Mouse (Mus musculus): ENCODE data around the gene Cnksr3. TPM values are rescaled to one million over a fixed set of nuclear protein-coding genes. Genes with fewer than 3 reads are reported as not detected.

Cnksr3 gene
- polyA plus RNA-seq, 1 experiment from 2014 or later: 2.7 TPM

DNA sequence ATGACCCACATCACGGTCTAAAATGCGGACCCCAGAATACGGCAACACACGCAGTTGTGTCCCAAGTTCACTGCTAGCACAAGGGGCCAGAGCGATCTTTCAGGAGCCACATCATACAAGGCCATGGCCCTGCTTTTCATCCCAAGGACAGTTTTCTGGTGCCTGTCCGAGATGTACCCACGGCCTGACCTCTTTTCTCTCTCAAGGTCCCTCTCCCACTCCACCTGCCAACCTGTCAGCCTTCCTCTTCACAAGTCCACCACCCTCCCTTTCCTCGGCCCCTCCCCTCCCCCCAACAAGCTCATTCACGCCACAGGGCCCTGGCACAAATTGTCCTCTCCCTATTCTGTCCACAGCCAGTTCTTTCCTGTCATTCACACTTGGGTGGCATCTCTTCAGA is 9.5 kb downstream of the Cnksr3 start:
- no peaks in the 10 kb centered on the region for H3K27me3 ChIP-seq (ENCODE audit: control insufficient read depth, insufficient read depth, low read length)
- H3K4me3 ChIP-seq (replicated peaks; ENCODE audit: low read depth, low read length): no peak overlapping the region
- 92% methylated on average over 9 of the region's 9 CpGs for WGBS
- DNase-seq (no peak), ATAC-seq (ENCODE audit: low FRiP score, low TSS enrichment) (no peak)
- H3K4me1 ChIP-seq (ENCODE audit: control insufficient read depth, insufficient read depth, low read length): no peaks in the 10 kb centered on the region
- no peaks in the 10 kb centered on the region for H3K9me3 ChIP-seq (ENCODE audit: control insufficient read depth, low read length)
- no peak overlapping the region for H3K9ac ChIP-seq (replicated peaks; ENCODE audit: low read length)
- no peaks in the 10 kb centered on the region for H3K36me3 ChIP-seq (ENCODE audit: control insufficient read depth, insufficient read depth, low read length)
- H3K27ac ChIP-seq (replicated peaks; ENCODE audit: low read depth, low read length): no peak overlapping the region
- no peak overlapping the region for H3K4me2 ChIP-seq (ENCODE audit: low read length)

GRCm38 (mm10) chr10:7200665-7201064 is 11.4 kb downstream of the Cnksr3 start:
- H3K9me3 ChIP-seq (ENCODE audit: control insufficient read depth, low read length): no peaks in the 10 kb centered on the region

DNA sequence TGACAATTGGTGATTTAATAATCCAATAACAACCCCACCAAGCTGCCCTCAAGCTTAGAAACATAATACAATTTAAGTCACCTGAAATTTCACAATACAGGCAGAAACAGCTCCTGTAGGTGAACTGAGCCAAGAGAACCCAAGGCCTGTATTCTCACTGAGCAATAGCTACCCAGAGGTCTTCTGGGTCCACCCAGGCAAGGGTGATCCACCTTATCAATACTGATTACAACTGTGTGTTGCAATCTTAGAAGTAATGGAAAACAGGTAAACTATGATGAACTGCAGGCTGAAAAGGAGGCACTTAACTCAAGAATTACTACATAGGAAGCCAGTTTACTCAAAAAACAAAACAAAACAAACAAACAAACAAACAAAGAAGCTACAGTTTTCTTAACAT is 13.8 kb downstream of the Cnksr3 start:
- no peaks in the 10 kb centered on the region for H3K27me3 ChIP-seq (ENCODE audit: control insufficient read depth, insufficient read depth, low read length)
- H3K4me2 ChIP-seq (ENCODE audit: low read length): no peak overlapping the region
- peaks cover 4% of the 10 kb centered on the region; the same call in 1 of the 2 replicates for H3K4me1 ChIP-seq (ENCODE audit: control insufficient read depth, insufficient read depth, low read length)
- no peak overlapping the region for H3K4me3 ChIP-seq (replicated peaks; ENCODE audit: low read depth, low read length)
- H3K36me3 ChIP-seq (ENCODE audit: control insufficient read depth, insufficient read depth, low read length): no peaks in the 10 kb centered on the region
- no peaks in the 10 kb centered on the region for H3K9me3 ChIP-seq (ENCODE audit: control insufficient read depth, low read length)
- ATAC-seq (ENCODE audit: low FRiP score, low TSS enrichment) (no peak), DNase-seq (no peak)
- H3K27ac ChIP-seq (replicated peaks; ENCODE audit: low read depth, low read length): no peak overlapping the region
- no peak overlapping the region for H3K9ac ChIP-seq (replicated peaks; ENCODE audit: low read length)

More at GRCm38 (mm10) chr10:7200665-7201064, 11.4 kb downstream of the Cnksr3 start:
- H3K9ac ChIP-seq (replicated peaks; ENCODE audit: low read length): no peak overlapping the region
- peaks cover 4% of the 10 kb centered on the region; the same call in 1 of the 2 replicates for H3K4me1 ChIP-seq (ENCODE audit: control insufficient read depth, insufficient read depth, low read length)
- 85% methylated on average over 7 of the region's 7 CpGs for WGBS
- H3K27ac ChIP-seq (replicated peaks; ENCODE audit: low read depth, low read length): no peak overlapping the region
- ATAC-seq (ENCODE audit: low FRiP score, low TSS enrichment): no peak
- H3K4me3 ChIP-seq (replicated peaks; ENCODE audit: low read depth, low read length): no peak overlapping the region
- no peaks in the 10 kb centered on the region for H3K27me3 ChIP-seq (ENCODE audit: control insufficient read depth, insufficient read depth, low read length)
- no peak for DNase-seq
- H3K36me3 ChIP-seq (ENCODE audit: control insufficient read depth, insufficient read depth, low read length): no peaks in the 10 kb centered on the region
- H3K4me2 ChIP-seq (ENCODE audit: low read length): no peak overlapping the region

- DNase-seq (no peak), ATAC-seq (ENCODE audit: low FRiP score, low TSS enrichment) (no peak)
- H3K4me2 ChIP-seq (ENCODE audit: low read length): no peak overlapping the region
- H3K4me1 ChIP-seq (ENCODE audit: control insufficient read depth, insufficient read depth, low read length): peaks cover 4% of the 10 kb centered on the region; the same call in 1 of the 2 replicates
- H3K27me3 ChIP-seq (ENCODE audit: control insufficient read depth, insufficient read depth, low read length): no peaks in the 10 kb centered on the region
- H3K9ac ChIP-seq (replicated peaks; ENCODE audit: low read length): no peak overlapping the region
- no peaks in the 10 kb centered on the region for H3K9me3 ChIP-seq (ENCODE audit: control insufficient read depth, low read length)
- 87% methylated on average over 6 of the region's 6 CpGs for WGBS
- no peak overlapping the region for H3K4me3 ChIP-seq (replicated peaks; ENCODE audit: low read depth, low read length)
- no peak overlapping the region for H3K27ac ChIP-seq (replicated peaks; ENCODE audit: low read depth, low read length)
- no peaks in the 10 kb centered on the region for H3K36me3 ChIP-seq (ENCODE audit: control insufficient read depth, insufficient read depth, low read length)
Observed at GRCm38 (mm10) chr10:7197733-7198132, 14.3 kb downstream of the Cnksr3 start.

DNA sequence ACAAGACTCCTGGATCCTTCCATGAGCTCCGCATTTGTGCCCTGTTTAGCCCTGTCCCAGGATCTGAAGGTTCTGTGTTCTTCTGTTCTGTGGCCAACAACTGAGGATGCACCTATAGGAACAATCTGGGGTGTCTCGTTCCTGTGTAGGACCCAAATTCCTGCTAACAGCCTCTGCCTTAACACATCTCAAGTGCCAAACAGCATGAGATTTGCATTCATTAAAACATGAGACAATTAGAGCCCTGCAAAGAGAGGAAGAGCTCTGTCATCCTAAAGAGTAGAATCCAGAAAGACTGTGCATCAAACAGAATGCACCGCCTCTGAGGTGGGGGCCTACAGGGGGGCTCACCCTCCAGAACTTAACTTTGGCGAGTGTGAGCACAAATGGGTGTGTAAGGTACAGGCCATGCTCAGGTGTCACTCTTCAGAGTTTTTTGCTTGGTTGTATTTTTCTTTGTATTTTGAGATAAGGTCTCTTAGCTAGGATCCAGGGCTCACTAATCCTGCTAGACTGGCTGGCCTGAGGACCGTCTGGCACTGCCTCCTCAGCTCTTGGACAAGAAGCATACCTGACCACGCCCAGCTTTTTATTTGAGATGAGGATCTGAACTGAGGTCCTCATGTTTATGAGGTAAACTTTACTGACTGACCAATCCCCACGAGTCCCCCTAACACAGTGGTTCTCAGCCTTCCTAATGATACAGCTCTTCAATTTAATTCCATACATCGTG is 15.2 kb downstream of the Cnksr3 start:
- no peak for DNase-seq
- H3K4me1 ChIP-seq (ENCODE audit: control insufficient read depth, insufficient read depth, low read length): peaks cover 4% of the 10 kb centered on the region; the same call in 1 of the 2 replicates
- H3K9ac ChIP-seq (replicated peaks; ENCODE audit: low read length): no peak overlapping the region
- H3K9me3 ChIP-seq (ENCODE audit: control insufficient read depth, low read length): no peaks in the 10 kb centered on the region
- H3K36me3 ChIP-seq (ENCODE audit: control insufficient read depth, insufficient read depth, low read length): no peaks in the 10 kb centered on the region
- no peak overlapping the region for H3K4me3 ChIP-seq (replicated peaks; ENCODE audit: low read depth, low read length)
- no peak overlapping the region for H3K4me2 ChIP-seq (ENCODE audit: low read length)
- H3K27me3 ChIP-seq (ENCODE audit: control insufficient read depth, insufficient read depth, low read length): no peaks in the 10 kb centered on the region
- no peak overlapping the region for H3K27ac ChIP-seq (replicated peaks; ENCODE audit: low read depth, low read length)
- 73% methylated on average over 8 of the region's 8 CpGs for WGBS
- ATAC-seq (ENCODE audit: low FRiP score, low TSS enrichment): no peak

GRCm38 (mm10) chr10:7195927-7196326 is 16.1 kb downstream of the Cnksr3 start:
- Histone ChIP-seq H3K9ac (replicated peaks; ENCODE audit: low read length) (no peak overlapping the region), H3K9me3 (ENCODE audit: control insufficient read depth, low read length) (no peaks in the 10 kb centered on the region), H3K27me3 (ENCODE audit: control insufficient read depth, insufficient read depth, low read length) (no peaks in the 10 kb centered on the region), H3K4me1 (ENCODE audit: control insufficient read depth, insufficient read depth, low read length) (peaks cover 4% of the 10 kb centered on the region; the same call in 1 of the 2 replicates), H3K4me2 (ENCODE audit: low read length) (no peak overlapping the region), H3K4me3 (replicated peaks; ENCODE audit: low read depth, low read length) (no peak overlapping the region), H3K36me3 (ENCODE audit: control insufficient read depth, insufficient read depth, low read length) (no peaks in the 10 kb centered on the region), H3K27ac (replicated peaks; ENCODE audit: low read depth, low read length) (no peak overlapping the region)
- DNase-seq (no peak), ATAC-seq (ENCODE audit: low FRiP score, low TSS enrichment) (no peak)
- WGBS: 86% methylated on average over 6 of the region's 6 CpGs

DNA sequence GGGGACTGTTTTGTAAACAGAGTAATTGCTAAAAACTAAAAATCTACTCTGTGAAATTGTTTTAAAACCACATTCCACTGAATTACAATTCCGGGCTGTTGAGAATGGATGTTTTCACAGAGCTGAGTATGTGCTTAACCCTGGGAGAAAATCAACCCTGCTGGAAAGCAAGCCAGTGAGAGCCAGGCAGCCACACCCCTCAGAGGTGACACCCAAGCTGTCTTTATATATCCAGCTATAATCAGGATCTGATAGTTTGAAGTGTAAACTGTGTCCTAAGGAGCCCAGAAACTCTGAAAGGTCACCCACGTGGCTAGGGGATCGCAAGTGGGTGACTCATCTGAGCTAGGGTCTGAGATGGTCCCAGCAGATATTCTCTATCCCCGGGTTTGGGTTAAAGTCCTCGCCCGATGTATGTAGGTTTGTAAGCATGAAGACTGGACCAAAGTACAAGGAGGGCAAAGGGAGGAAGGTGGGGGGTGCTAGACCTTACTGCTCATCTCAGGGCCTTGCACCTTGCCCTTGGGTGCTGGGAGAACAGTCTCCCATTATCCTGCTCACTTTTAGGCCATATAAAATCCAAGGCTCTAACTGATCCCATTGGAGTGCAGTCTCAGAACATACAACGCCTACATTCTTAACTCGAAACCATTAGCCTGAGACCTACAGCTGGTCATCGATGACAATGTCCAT is 20.2 kb downstream of the Cnksr3 start:
- no peaks in the 10 kb centered on the region for H3K27me3 ChIP-seq (ENCODE audit: control insufficient read depth, insufficient read depth, low read length)
- H3K9me3 ChIP-seq (ENCODE audit: control insufficient read depth, low read length): no peaks in the 10 kb centered on the region
- peaks cover 2% of the 10 kb centered on the region; the same call in 1 of the 2 replicates for H3K4me1 ChIP-seq (ENCODE audit: control insufficient read depth, insufficient read depth, low read length)
- H3K9ac ChIP-seq (replicated peaks; ENCODE audit: low read length): no peak overlapping the region
- no peak overlapping the region for H3K4me2 ChIP-seq (ENCODE audit: low read length)
- ATAC-seq (ENCODE audit: low FRiP score, low TSS enrichment): no peak
- no peak overlapping the region for H3K27ac ChIP-seq (replicated peaks; ENCODE audit: low read depth, low read length)
- H3K36me3 ChIP-seq (ENCODE audit: control insufficient read depth, insufficient read depth, low read length): no peaks in the 10 kb centered on the region
- WGBS: 92% methylated on average over 9 of the region's 9 CpGs
- DNase-seq: no peak
- H3K4me3 ChIP-seq (replicated peaks; ENCODE audit: low read depth, low read length): no peak overlapping the region

GRCm38 (mm10) chr10:7189194-7189593 is 22.8 kb downstream of the Cnksr3 start:
- 89% methylated on average over 6 of the region's 6 CpGs for WGBS
- no peaks in the 10 kb centered on the region for H3K27me3 ChIP-seq (ENCODE audit: control insufficient read depth, insufficient read depth, low read length)
- no peaks in the 10 kb centered on the region for H3K36me3 ChIP-seq (ENCODE audit: control insufficient read depth, insufficient read depth, low read length)
- H3K4me2 ChIP-seq (ENCODE audit: low read length): no peak overlapping the region
- no peak overlapping the region for H3K4me3 ChIP-seq (replicated peaks; ENCODE audit: low read depth, low read length)
- DNase-seq (no peak), ATAC-seq (ENCODE audit: low FRiP score, low TSS enrichment) (no peak)
- no peak overlapping the region for H3K27ac ChIP-seq (replicated peaks; ENCODE audit: low read depth, low read length)
- H3K9ac ChIP-seq (replicated peaks; ENCODE audit: low read length): no peak overlapping the region
- H3K9me3 ChIP-seq (ENCODE audit: control insufficient read depth, low read length): no peaks in the 10 kb centered on the region
- no peaks in the 10 kb centered on the region for H3K4me1 ChIP-seq (ENCODE audit: control insufficient read depth, insufficient read depth, low read length)

- H3K27ac ChIP-seq (replicated peaks; ENCODE audit: low read depth, low read length): no peak overlapping the region
- H3K36me3 ChIP-seq (ENCODE audit: control insufficient read depth, insufficient read depth, low read length): no peaks in the 10 kb centered on the region
- 80% methylated on average over 7 of the region's 7 CpGs for WGBS
- H3K4me2 ChIP-seq (ENCODE audit: low read length): no peak overlapping the region
- H3K9ac ChIP-seq (replicated peaks; ENCODE audit: low read length): no peak overlapping the region
- no peaks in the 10 kb centered on the region for H3K9me3 ChIP-seq (ENCODE audit: control insufficient read depth, low read length)
- ATAC-seq (ENCODE audit: low FRiP score, low TSS enrichment): no peak
- H3K4me3 ChIP-seq (replicated peaks; ENCODE audit: low read depth, low read length): no peak overlapping the region
- H3K4me1 ChIP-seq (ENCODE audit: control insufficient read depth, insufficient read depth, low read length): no peaks in the 10 kb centered on the region
- no peaks in the 10 kb centered on the region for H3K27me3 ChIP-seq (ENCODE audit: control insufficient read depth, insufficient read depth, low read length)
- DNase-seq: no peak
Observed at GRCm38 (mm10) chr10:7187881-7188280, 24.2 kb downstream of the Cnksr3 start.
